Mouse (Mus musculus): Measurements from ENCODE around the gene Zfp46. TPM values are rescaled to one million over a fixed set of nuclear protein-coding genes. Genes with fewer than 3 reads are reported as not detected.

Gene Zfp46
- polyA plus RNA-seq, 1 experiment from 2014 or later: 13.8 TPM

- TF ChIP-seq CTCF (IDR thresholded peaks at IDR 0.05; ENCODE audit: low read depth): no peak
- Histone ChIP-seq H3K36me3 (ENCODE audit: insufficient read depth, low read length) (no peaks in the 10 kb centered on the region), H3K4me1 (replicated peaks; ENCODE audit: insufficient read depth, low read length) (no peaks in the 10 kb centered on the region), H3K4me3 (replicated peaks; ENCODE audit: low read depth, low read length) (no peak overlapping the region), H3K27ac (no peak overlapping the region), H3K4me2 (ENCODE audit: low read length) (no peak overlapping the region), H3K9ac (ENCODE audit: low read depth, low read length) (no peak overlapping the region), H3K9me3 (replicated peaks; ENCODE audit: low read length) (no peaks in the 10 kb centered on the region), H3K27me3 (ENCODE audit: insufficient read depth, low read length) (no peaks in the 10 kb centered on the region)
- no peak for DNase-seq (ENCODE audit: low spot score)
- ATAC-seq (replicated peaks; ENCODE audit: low FRiP score, low read depth): no peak; the same call in 1 of the 2 replicates
- WGBS: 81% methylated on average over 8 of the region's 8 CpGs
Observed at GRCm38 (mm10) chr4:136270648-136271047, 13.8 kb upstream of the Zfp46 start.

GRCm38 (mm10) chr4:136281097-136281496 is 3.4 kb upstream of the Zfp46 start:
- TF ChIP-seq CTCF (IDR thresholded peaks at IDR 0.05; ENCODE audit: low read depth): no peak
- H3K27ac ChIP-seq: no peak overlapping the region
- no peaks in the 10 kb centered on the region for H3K27me3 ChIP-seq (ENCODE audit: insufficient read depth, low read length)
- no peak overlapping the region for H3K4me2 ChIP-seq (ENCODE audit: low read length)
- no peak overlapping the region for H3K9ac ChIP-seq (ENCODE audit: low read depth, low read length)
- no peaks in the 10 kb centered on the region for H3K9me3 ChIP-seq (replicated peaks; ENCODE audit: low read length)
- no peaks in the 10 kb centered on the region for H3K36me3 ChIP-seq (ENCODE audit: insufficient read depth, low read length)
- H3K4me3 ChIP-seq (replicated peaks; ENCODE audit: low read depth, low read length): no peak overlapping the region
- ATAC-seq (replicated peaks; ENCODE audit: low FRiP score, low read depth): no peak
- WGBS: 60% methylated on average over 8 of the region's 8 CpGs
- no peak for DNase-seq (ENCODE audit: low spot score)
- peaks cover 5% of the 10 kb centered on the region; the same call in 1 of the 2 replicates for H3K4me1 ChIP-seq (replicated peaks; ENCODE audit: insufficient read depth, low read length)

GRCm38 (mm10) chr4:136281611-136282010 is 2.9 kb upstream of the Zfp46 start:
- Histone ChIP-seq H3K4me2 (ENCODE audit: low read length) (no peak overlapping the region), H3K27ac (no peak overlapping the region), H3K36me3 (ENCODE audit: insufficient read depth, low read length) (no peaks in the 10 kb centered on the region), H3K9ac (ENCODE audit: low read depth, low read length) (no peak overlapping the region), H3K27me3 (ENCODE audit: insufficient read depth, low read length) (no peaks in the 10 kb centered on the region), H3K9me3 (replicated peaks; ENCODE audit: low read length) (no peaks in the 10 kb centered on the region), H3K4me1 (replicated peaks; ENCODE audit: insufficient read depth, low read length) (peaks cover 8% of the 10 kb centered on the region; the same call in 1 of the 2 replicates), H3K4me3 (replicated peaks; ENCODE audit: low read depth, low read length) (no peak overlapping the region)
- DNase-seq (ENCODE audit: low spot score) (peak; percentile 71), ATAC-seq (replicated peaks; ENCODE audit: low FRiP score, low read depth) (no peak)
- no peak for TF ChIP-seq CTCF (IDR thresholded peaks at IDR 0.05; ENCODE audit: low read depth)
- 31% methylated on average over 9 of the region's 9 CpGs for WGBS

GRCm38 (mm10) chr4:136282621-136283480 is 1.6 kb upstream of the Zfp46 start:
- 46% methylated on average over 10 of the region's 10 CpGs for WGBS
- ATAC-seq (replicated peaks; ENCODE audit: low FRiP score, low read depth) (no peak), DNase-seq (ENCODE audit: low spot score) (peak; percentile 68)
- no peak for TF ChIP-seq CTCF (IDR thresholded peaks at IDR 0.05; ENCODE audit: low read depth)
- Histone ChIP-seq H3K9ac (ENCODE audit: low read depth, low read length) (0 out of 2 replicates have a peak overlapping the region, but pooled peaks have one; percentile 37), H3K9me3 (replicated peaks; ENCODE audit: low read length) (no peaks in the 10 kb centered on the region), H3K27me3 (ENCODE audit: insufficient read depth, low read length) (no peaks in the 10 kb centered on the region), H3K36me3 (ENCODE audit: insufficient read depth, low read length) (no peaks in the 10 kb centered on the region), H3K4me2 (ENCODE audit: low read length) (peak overlapping the region; percentile 13; the same call in 1 of the 2 replicates), H3K4me3 (replicated peaks; ENCODE audit: low read depth, low read length) (no peak overlapping the region), H3K4me1 (replicated peaks; ENCODE audit: insufficient read depth, low read length) (peaks cover 15% of the 10 kb centered on the region; the same call in 1 of the 2 replicates), H3K27ac (peak overlapping the region; percentile 96)

GRCm38 (mm10) chr4:136283783-136284182 is 700 bp upstream of the Zfp46 start:
- H3K4me2 ChIP-seq (ENCODE audit: low read length): no peak overlapping the region
- DNase-seq (ENCODE audit: low spot score): no peak

GRCm38 (mm10) chr4:136284891-136285290 is 408 bp downstream of the Zfp46 start:
- no peak for TF ChIP-seq CTCF (IDR thresholded peaks at IDR 0.05; ENCODE audit: low read depth)
- Histone ChIP-seq H3K9ac (ENCODE audit: low read depth, low read length) (peak overlapping the region; percentile 63), H3K9me3 (replicated peaks; ENCODE audit: low read length) (no peaks in the 10 kb centered on the region), H3K4me1 (replicated peaks; ENCODE audit: insufficient read depth, low read length) (peaks cover 15% of the 10 kb centered on the region; the same call in 1 of the 2 replicates), H3K36me3 (ENCODE audit: insufficient read depth, low read length) (peaks cover 19% of the 10 kb centered on the region), H3K27ac (peak overlapping the region; percentile 96), H3K27me3 (ENCODE audit: insufficient read depth, low read length) (no peaks in the 10 kb centered on the region), H3K4me3 (replicated peaks; ENCODE audit: low read depth, low read length) (peak overlapping the region; percentile 62), H3K4me2 (ENCODE audit: low read length) (peak overlapping the region; percentile 77)
- no peak for ATAC-seq (replicated peaks; ENCODE audit: low FRiP score, low read depth)
- WGBS: 29% methylated on average over 6 of the region's 6 CpGs
- DNase-seq (ENCODE audit: low spot score): peak; percentile 35

More at GRCm38 (mm10) chr4:136283783-136284182, 700 bp upstream of the Zfp46 start:
- Histone ChIP-seq H3K4me1 (replicated peaks; ENCODE audit: insufficient read depth, low read length) (peaks cover 15% of the 10 kb centered on the region; the same call in 1 of the 2 replicates), H3K36me3 (ENCODE audit: insufficient read depth, low read length) (peaks cover 8% of the 10 kb centered on the region), H3K27me3 (ENCODE audit: insufficient read depth, low read length) (no peaks in the 10 kb centered on the region), H3K9ac (ENCODE audit: low read depth, low read length) (no peak overlapping the region), H3K4me3 (replicated peaks; ENCODE audit: low read depth, low read length) (no peak overlapping the region), H3K27ac (peak overlapping the region; percentile 96), H3K9me3 (replicated peaks; ENCODE audit: low read length) (no peaks in the 10 kb centered on the region)
- TF ChIP-seq CTCF (IDR thresholded peaks at IDR 0.05; ENCODE audit: low read depth): no peak
- 38% methylated on average over 2 of the region's 2 CpGs for WGBS
- no peak for ATAC-seq (replicated peaks; ENCODE audit: low FRiP score, low read depth)
